Mouse (Mus musculus): ENCODE results near the gene Golga4.
A peak's percentile ranks its signal among the peaks of the same experiment; 100 is the strongest.

Gene Golga4

DNA sequence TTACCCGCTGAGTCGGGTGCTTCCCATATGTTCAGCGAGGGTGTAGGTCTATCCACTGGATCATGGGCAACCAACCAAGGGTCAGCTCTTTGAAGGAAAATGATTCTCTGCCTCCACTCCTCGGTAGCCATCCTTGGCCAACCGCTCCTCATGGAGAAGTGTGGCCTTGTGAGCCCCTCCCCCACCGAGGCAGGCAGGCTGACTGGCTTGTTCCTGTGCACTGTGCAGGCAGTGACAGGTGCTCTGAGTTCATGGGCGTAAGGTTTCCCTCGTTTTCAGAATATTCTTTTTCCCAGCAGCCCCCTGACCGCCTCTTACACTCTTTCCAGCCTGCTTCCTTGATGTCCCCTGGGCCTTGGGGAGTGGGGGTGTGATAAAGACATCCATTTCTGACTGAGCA lies 117.4 kb downstream of the Golga4 start:
- DNase-seq (ENCODE audit: extremely low spot score), result peak; percentile 33

DNA sequence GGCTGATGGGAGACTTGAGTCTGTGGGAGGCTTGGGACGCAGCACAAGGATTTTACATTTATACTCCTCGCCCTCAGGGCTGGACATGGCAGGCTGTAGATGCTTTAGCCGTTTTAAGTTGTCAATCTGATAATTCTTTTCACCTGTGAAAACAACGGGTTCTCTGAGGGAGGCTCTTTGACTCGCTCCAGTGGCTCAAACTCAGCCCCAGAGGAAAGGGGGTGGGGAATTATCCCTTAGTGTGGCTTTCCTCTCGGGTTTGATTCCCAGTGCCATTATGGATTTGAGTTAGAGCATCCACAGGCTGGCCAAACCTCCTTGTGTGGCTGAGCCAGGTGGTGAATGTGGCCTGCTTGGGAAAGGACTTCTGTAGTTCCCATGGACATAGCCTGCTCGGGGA lies 118.1 kb downstream of the Golga4 start:
- no peak for DNase-seq (ENCODE audit: extremely low spot score)

DNA sequence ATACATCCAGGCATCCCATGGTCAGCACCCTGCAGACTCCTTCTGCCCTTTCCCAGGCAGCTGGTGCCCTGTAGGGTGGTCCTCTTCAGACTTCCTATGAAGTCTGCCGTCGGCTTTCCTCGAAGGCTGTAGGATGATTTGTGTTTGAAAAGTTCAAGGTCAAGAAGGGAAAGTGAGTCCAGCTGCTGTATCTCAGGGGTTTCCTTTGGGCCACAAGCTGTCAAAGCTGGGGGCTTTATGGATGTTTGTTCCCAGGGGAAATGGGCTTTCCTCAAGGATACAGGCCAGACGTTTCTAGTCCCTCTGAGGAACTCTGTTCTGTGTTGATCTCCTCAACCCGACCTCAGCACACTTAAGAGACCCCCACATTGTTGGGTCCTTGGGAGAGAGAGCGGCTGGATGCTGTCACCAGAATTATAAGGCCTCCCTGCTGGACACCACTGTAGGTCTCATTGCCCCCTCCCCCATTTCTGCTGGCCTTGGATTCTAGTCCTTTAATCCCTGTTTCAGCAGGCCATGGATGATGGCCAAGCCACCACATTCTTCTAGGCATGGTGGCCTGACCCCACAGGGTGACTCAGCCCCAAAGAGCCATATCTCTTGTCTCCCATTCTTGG lies 123.8 kb downstream of the Golga4 start:
- DNase-seq (ENCODE audit: extremely low spot score), result no peak
